ENCODE assay signal across 29 mouse cellular contexts in genomic region chr19:32892469-32892868, GRCm38 (mm10).
A peak's percentile ranks its signal among the peaks of the same experiment; 100 is the strongest.
DNase-seq lines count a peak whose midpoint lies in the region; ATAC-seq and TF ChIP-seq lines count a peak whose summit lies in the region.
"Had no signal": no experiment of that assay in that cellular context is flagged by ENCODE, and none has a peak within 500 bp of the region (broad histone marks: within the 10 kb centered on the region; RNA-seq: fewer than 3 reads in every experiment).

No protein-coding gene starts in this region.

- H3K4me3 ChIP-seq in myocyte = no peak overlapping the region
- H3K4me3 ChIP-seq in hindbrain, embryonic 13.5 days = no peak overlapping the region
- H3K4me3 ChIP-seq: embryonic facial prominence, embryonic 10.5 days; embryonic facial prominence, embryonic 13.5 days; erythroblast, embryonic 14.5 days; forebrain, embryonic 10.5 days; forebrain, embryonic 13.5 days; heart, embryonic 10.5 days; heart, embryonic 13.5 days; hindbrain, embryonic 15.5 days had no signal

- ATAC-seq in activated CD4-positive, CD25-positive, alpha-beta regulatory T cell, adult 4 months = no peak
- ATAC-seq in hindbrain, embryonic 13.5 days (ENCODE audit: low FRiP score) = no peak
- ATAC-seq: CD4-positive, CD25-positive, alpha-beta regulatory T cell, adult 4 months; forebrain, embryonic 13.5 days; forebrain, embryonic 16.5 days had no signal

- no peaks in the 10 kb centered on the region for H3K9me3 ChIP-seq in hindbrain, embryonic 13.5 days
- H3K9me3 ChIP-seq: embryonic facial prominence, embryonic 10.5 days; embryonic facial prominence, embryonic 13.5 days; forebrain, embryonic 10.5 days; forebrain, embryonic 13.5 days; heart, embryonic 10.5 days; heart, embryonic 13.5 days; hindbrain, embryonic 15.5 days had no signal

- no peaks in the 10 kb centered on the region for H3K36me3 ChIP-seq in myocyte (ENCODE audit: control insufficient read depth, insufficient read depth)
- no peaks in the 10 kb centered on the region for H3K36me3 ChIP-seq in hindbrain, embryonic 13.5 days
- H3K36me3 ChIP-seq: embryonic facial prominence, embryonic 10.5 days; embryonic facial prominence, embryonic 13.5 days; forebrain, embryonic 10.5 days; heart, embryonic 10.5 days; heart, embryonic 13.5 days; hindbrain, embryonic 15.5 days had no signal

- H3K9ac ChIP-seq in hindbrain, embryonic 13.5 days = no peak overlapping the region
- H3K9ac ChIP-seq: embryonic facial prominence, embryonic 13.5 days; forebrain, embryonic 13.5 days; heart, embryonic 13.5 days; hindbrain, embryonic 15.5 days had no signal

- H3K27me3 ChIP-seq in myocyte (ENCODE audit: control insufficient read depth, insufficient read depth, insufficient read length) = no peaks in the 10 kb centered on the region
- no peaks in the 10 kb centered on the region for H3K27me3 ChIP-seq in hindbrain, embryonic 13.5 days
- H3K27me3 ChIP-seq: embryonic facial prominence, embryonic 13.5 days; forebrain, embryonic 13.5 days; heart, embryonic 13.5 days; hindbrain, embryonic 15.5 days had no signal

- H3K79me2 ChIP-seq in myocyte (ENCODE audit: control insufficient read depth, insufficient read depth) = no peaks in the 10 kb centered on the region

- peak; percentile 21 for DNase-seq in heart, adult 11 months
- DNase-seq in heart, adult 9 months (ENCODE audit: low spot score in 2 of 2) = no peak
- DNase-seq in 3T3-L1 (ENCODE audit: low read depth, low spot score) = peak; percentile 59
- peak; percentile 69 for DNase-seq in adipocyte (ENCODE audit: low spot score)
- DNase-seq: adrenal gland, adult 2 months; adrenal gland, postnatal 14 days; cerebellum, adult 11 months; cerebellum, adult 8-10 months; cerebellum, postnatal 10 days; cerebellum, postnatal 36 days; embryo, embryonic 11 days; gastrocnemius, postnatal 10 days; gastrocnemius, postnatal 36 days; heart, adult 18-20 months; heart, postnatal 14 days; heart, postnatal 4 days had no signal

- no peak overlapping the region for H3K4me2 ChIP-seq in myocyte (ENCODE audit: low read depth)
- no peak overlapping the region for H3K4me2 ChIP-seq in hindbrain, embryonic 13.5 days
- H3K4me2 ChIP-seq: embryonic facial prominence, embryonic 13.5 days; forebrain, embryonic 13.5 days; heart, embryonic 13.5 days; hindbrain, embryonic 15.5 days had no signal

- H3K27ac ChIP-seq in hindbrain, embryonic 13.5 days = no peak overlapping the region
- H3K27ac ChIP-seq: embryonic facial prominence, embryonic 10.5 days; embryonic facial prominence, embryonic 13.5 days; forebrain, embryonic 10.5 days; forebrain, embryonic 13.5 days; heart, embryonic 10.5 days; heart, embryonic 13.5 days; hindbrain, embryonic 15.5 days had no signal

- 91% methylated on average over 5 of the region's 5 CpGs for WGBS in hindbrain, embryonic 13.5 days

- no peak overlapping the region for H3ac ChIP-seq in myocyte (ENCODE audit: control insufficient read depth, insufficient read length)

- TF ChIP-seq POLR2A in myocyte (IDR thresholded peaks at IDR 0.05; ENCODE audit: insufficient read length, low read depth) = no peak

- H3K4me1 ChIP-seq in hindbrain, embryonic 13.5 days (replicated peaks) = no peaks in the 10 kb centered on the region
- H3K4me1 ChIP-seq: forebrain, embryonic 13.5 days; heart, embryonic 10.5 days; heart, embryonic 13.5 days; hindbrain, embryonic 15.5 days had no signal

TF ChIP-seq in myocyte, 11 proteins besides CTCF, POLR2A, EP300 and RAD21:
- 0 out of 2 replicates have a peak, but pooled peaks have one; percentile 3 for TF ChIP-seq CEBPB (IDR thresholded peaks at IDR 0.05; ENCODE audit: insufficient read depth, poor library complexity, severe bottlenecking)
- no peak for TF ChIP-seq MAX (IDR thresholded peaks at IDR 0.05; ENCODE audit: low read depth)
- no peak for TF ChIP-seq TCF3 (IDR thresholded peaks at IDR 0.05; ENCODE audit: insufficient read length, low read depth)
- TF ChIP-seq USF1 (IDR thresholded peaks at IDR 0.05; ENCODE audit: low read depth) = no peak
- TF ChIP-seq REST (IDR thresholded peaks at IDR 0.05; ENCODE audit: insufficient read depth, insufficient read length) = no peak
- TF ChIP-seq E2F4 (IDR thresholded peaks at IDR 0.05; ENCODE audit: insufficient read depth) = no peak
TF ChIP-seq in myocyte: peak in this region for 1.

Comparison
In these comparisons a context has a peak if more than half of its experiments do, and no peak if none do; other contexts are left out.
1. DNase-seq: peak in heart, adult 11 months (single experiment), 3T3-L1 (single experiment) and adipocyte (single experiment); none in heart, adult 9 months (0 of 2).